Mouse (Mus musculus): ENCODE measurements around the gene Pacrg.

GRCm38 (mm10) chr17:10635046-10635445 is 205.1 kb downstream of the Pacrg start:
- TF ChIP-seq CTCF (IDR thresholded peaks at IDR 0.05 in 2 of 3, conservative IDR thresholded peaks at IDR 0.05 in 1 of 3; ENCODE audit: control insufficient read depth in 1 of 3, insufficient read depth in 1 of 3, low read depth in 2 of 3, low read length in 3 of 3, poor library complexity in 1 of 3, severe bottlenecking in 1 of 3) (no peak), SMC3 (IDR thresholded peaks at IDR 0.05; ENCODE audit: low read depth, low read length) (no peak), CHD1 (IDR thresholded peaks at IDR 0.05; ENCODE audit: low read depth, low read length) (no peak), ZNF384 (IDR thresholded peaks at IDR 0.05; ENCODE audit: low read depth, low read length) (no peak), MAFK (IDR thresholded peaks at IDR 0.05; ENCODE audit: borderline replicate concordance, low read depth, low read length) (no peak), POLR2A (IDR thresholded peaks at IDR 0.05; ENCODE audit: control insufficient read depth in 1 of 2, insufficient read depth in 1 of 2, low read depth in 1 of 2, low read length in 2 of 2, poor library complexity in 1 of 2) (no peak)

Data from MEL (cell line).